Mouse (Mus musculus): ENCODE results near the gene Gm47841. TPM values are rescaled to one million over a fixed set of nuclear protein-coding genes. Genes with fewer than 3 reads are reported as not detected.

Gene Gm47841
- polyA plus RNA-seq, 1 experiment from 2014 or later, result not detected

DNA sequence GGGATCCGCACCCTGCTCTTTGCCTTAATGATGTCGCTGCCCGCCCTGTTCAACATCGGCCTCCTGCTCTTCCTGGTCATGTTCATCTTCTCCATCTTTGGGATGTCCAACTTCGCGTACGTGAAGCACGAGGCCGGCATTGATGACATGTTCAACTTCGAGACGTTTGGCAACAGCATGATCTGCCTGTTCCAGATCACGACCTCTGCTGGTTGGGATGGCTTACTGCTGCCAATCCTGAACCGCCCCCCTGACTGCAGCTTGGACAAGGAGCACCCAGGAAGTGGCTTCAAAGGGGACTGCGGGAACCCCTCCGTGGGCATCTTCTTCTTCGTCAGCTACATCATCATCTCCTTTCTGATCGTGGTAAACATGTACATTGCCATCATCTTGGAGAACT, 7.5 kb downstream of the Gm47841 start:
- Histone ChIP-seq H3K9ac (ENCODE audit: low read depth, low read length) (no peak overlapping the region), H3K36me3 (ENCODE audit: control insufficient read depth, insufficient read depth, low read length) (peaks cover 22% of the 10 kb centered on the region), H3K27ac (ENCODE audit: low read depth, low read length) (no peak overlapping the region), H3K4me3 (ENCODE audit: low read length) (no peak overlapping the region), H3K9me3 (ENCODE audit: control insufficient read depth, low read length) (no peaks in the 10 kb centered on the region), H3K27me3 (replicated peaks; ENCODE audit: control insufficient read depth, insufficient read depth, low read length) (peaks cover 4% of the 10 kb centered on the region), H3K4me2 (ENCODE audit: low read length) (no peak overlapping the region), H3K4me1 (ENCODE audit: control insufficient read depth, insufficient read depth, low read depth, low read length) (no peaks in the 10 kb centered on the region)
- ATAC-seq, result no peak
- WGBS, result 57% methylated on average over 17 of the region's 17 CpGs

DNA sequence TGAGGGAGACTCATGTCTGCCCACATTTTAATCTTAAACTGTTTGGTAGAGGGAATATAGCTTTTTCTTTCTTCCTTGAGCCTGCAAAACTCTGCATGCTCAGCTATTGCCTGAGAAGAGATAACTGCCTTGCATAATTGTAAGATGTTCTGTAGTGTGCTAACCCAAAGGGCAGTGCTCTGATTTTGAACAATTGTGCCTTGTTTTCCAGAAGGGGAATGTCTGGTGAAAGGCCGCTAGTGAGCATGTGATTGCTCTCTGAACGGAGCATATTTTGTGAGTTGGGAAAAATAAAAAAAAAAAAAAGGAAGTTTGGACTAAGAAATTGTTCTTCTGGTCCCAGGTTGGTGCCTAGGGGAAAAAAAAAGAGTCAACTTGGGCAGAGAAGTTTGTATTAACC, 18.2 kb downstream of the Gm47841 start:
- Histone ChIP-seq H3K9me3 (ENCODE audit: control insufficient read depth, low read length) (no peaks in the 10 kb centered on the region), H3K4me3 (ENCODE audit: low read length) (no peak overlapping the region), H3K27me3 (replicated peaks; ENCODE audit: control insufficient read depth, insufficient read depth, low read length) (no peaks in the 10 kb centered on the region), H3K9ac (ENCODE audit: low read depth, low read length) (no peak overlapping the region), H3K27ac (ENCODE audit: low read depth, low read length) (no peak overlapping the region), H3K4me2 (ENCODE audit: low read length) (no peak overlapping the region), H3K4me1 (ENCODE audit: control insufficient read depth, insufficient read depth, low read depth, low read length) (no peaks in the 10 kb centered on the region), H3K36me3 (ENCODE audit: control insufficient read depth, insufficient read depth, low read length) (peaks cover 6% of the 10 kb centered on the region)
- WGBS, result 61% methylated on average over 2 of the region's 2 CpGs
- no peak for ATAC-seq

DNA sequence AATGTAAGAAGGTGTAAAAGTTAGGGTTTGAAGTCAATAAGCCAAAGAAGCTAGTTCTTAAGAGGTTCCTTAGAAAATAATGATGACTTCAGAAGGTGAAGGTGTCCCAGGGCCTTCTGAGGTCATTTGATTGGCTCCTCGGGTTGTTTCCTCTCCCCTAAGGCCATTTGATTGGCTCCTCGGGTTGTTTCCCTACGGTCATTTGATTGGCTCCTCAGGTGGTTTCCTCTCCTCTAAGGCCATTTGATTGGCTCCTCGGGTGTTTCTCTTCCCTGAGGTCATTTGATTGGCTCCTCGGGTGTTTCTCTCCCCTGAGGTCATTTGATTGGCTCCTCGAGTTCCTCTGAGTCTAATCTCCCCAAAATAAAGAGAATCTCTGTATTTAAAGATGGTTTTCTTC, 35.8 kb downstream of the Gm47841 start:
- Histone ChIP-seq H3K9me3 (ENCODE audit: control insufficient read depth, low read length) (no peaks in the 10 kb centered on the region), H3K4me1 (ENCODE audit: control insufficient read depth, insufficient read depth, low read depth, low read length) (peaks cover 4% of the 10 kb centered on the region; the same call in 1 of the 2 replicates), H3K27ac (ENCODE audit: low read depth, low read length) (no peak overlapping the region), H3K9ac (ENCODE audit: low read depth, low read length) (no peak overlapping the region), H3K27me3 (replicated peaks; ENCODE audit: control insufficient read depth, insufficient read depth, low read length) (no peaks in the 10 kb centered on the region), H3K4me3 (ENCODE audit: low read length) (no peak overlapping the region), H3K4me2 (ENCODE audit: low read length) (no peak overlapping the region), H3K36me3 (ENCODE audit: control insufficient read depth, insufficient read depth, low read length) (peaks cover 20% of the 10 kb centered on the region)
- ATAC-seq, result no peak
- 90% methylated on average over 6 of the region's 6 CpGs for WGBS

DNA sequence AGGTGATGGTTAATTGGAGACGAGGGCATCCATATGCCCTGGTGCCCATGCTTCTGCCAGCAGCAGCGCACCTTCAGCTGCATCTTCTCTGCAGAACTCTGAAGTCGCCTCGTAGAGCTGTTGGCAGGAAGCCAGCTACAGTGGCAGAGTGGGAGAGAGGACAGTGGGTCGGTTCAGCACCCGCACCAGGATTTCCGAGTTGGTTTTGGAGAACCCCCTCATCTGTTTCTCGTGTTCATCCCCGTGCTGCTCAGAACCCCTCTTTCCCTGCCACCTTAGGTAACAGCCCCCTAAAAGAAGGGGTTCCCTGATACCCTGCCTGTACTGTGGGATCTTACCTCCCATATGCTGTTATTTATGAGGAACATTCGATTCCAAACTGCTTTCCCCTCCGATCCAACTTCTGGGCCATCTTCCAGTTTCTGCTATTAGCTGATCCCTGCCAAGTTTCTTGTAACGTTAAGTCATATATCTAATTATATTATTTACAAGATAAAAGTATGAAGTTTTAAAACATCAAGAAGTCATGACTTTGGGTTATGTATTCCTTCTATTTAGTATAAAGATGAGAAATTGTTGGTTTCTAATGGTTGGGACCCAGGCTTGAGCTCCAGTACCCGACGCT, 38.7 kb downstream of the Gm47841 start:
- H3K4me1 ChIP-seq (ENCODE audit: control insufficient read depth, insufficient read depth, low read depth, low read length), result peaks cover 4% of the 10 kb centered on the region; the same call in 1 of the 2 replicates
- H3K9me3 ChIP-seq (ENCODE audit: control insufficient read depth, low read length), result no peaks in the 10 kb centered on the region
- H3K36me3 ChIP-seq (ENCODE audit: control insufficient read depth, insufficient read depth, low read length), result peaks cover 12% of the 10 kb centered on the region
- H3K4me3 ChIP-seq (ENCODE audit: low read length), result no peak overlapping the region
- H3K27me3 ChIP-seq (replicated peaks; ENCODE audit: control insufficient read depth, insufficient read depth, low read length), result no peaks in the 10 kb centered on the region
- ATAC-seq, result no peak
- no peak overlapping the region for H3K27ac ChIP-seq (ENCODE audit: low read depth, low read length)
- no peak overlapping the region for H3K4me2 ChIP-seq (ENCODE audit: low read length)
- H3K9ac ChIP-seq (ENCODE audit: low read depth, low read length), result no peak overlapping the region
- WGBS, result 71% methylated on average over 14 of the region's 14 CpGs

DNA sequence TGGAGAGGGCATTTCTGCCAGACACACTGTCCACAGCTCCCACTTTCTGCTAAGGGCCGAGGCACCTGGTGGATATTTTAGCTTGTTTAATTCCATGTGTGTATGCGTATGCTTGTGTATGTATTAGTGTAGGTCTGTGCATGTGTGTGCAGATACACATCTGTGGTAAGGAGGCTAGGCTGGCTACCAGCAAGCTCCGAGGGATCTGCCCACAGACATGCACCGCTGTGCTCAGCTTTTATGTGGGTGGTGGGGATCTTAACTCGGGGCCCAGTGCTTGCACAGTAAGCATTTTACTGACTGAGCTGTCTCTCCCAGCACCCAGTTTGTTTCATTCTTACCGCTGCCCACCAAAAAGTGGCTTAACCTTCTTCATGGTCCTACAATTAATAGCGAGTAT, 40.0 kb downstream of the Gm47841 start:
- WGBS, result 74% methylated on average over 7 of the region's 7 CpGs
- Histone ChIP-seq H3K9me3 (ENCODE audit: control insufficient read depth, low read length) (no peaks in the 10 kb centered on the region), H3K4me2 (ENCODE audit: low read length) (no peak overlapping the region; the same call in none of the 2 replicates)

DNA sequence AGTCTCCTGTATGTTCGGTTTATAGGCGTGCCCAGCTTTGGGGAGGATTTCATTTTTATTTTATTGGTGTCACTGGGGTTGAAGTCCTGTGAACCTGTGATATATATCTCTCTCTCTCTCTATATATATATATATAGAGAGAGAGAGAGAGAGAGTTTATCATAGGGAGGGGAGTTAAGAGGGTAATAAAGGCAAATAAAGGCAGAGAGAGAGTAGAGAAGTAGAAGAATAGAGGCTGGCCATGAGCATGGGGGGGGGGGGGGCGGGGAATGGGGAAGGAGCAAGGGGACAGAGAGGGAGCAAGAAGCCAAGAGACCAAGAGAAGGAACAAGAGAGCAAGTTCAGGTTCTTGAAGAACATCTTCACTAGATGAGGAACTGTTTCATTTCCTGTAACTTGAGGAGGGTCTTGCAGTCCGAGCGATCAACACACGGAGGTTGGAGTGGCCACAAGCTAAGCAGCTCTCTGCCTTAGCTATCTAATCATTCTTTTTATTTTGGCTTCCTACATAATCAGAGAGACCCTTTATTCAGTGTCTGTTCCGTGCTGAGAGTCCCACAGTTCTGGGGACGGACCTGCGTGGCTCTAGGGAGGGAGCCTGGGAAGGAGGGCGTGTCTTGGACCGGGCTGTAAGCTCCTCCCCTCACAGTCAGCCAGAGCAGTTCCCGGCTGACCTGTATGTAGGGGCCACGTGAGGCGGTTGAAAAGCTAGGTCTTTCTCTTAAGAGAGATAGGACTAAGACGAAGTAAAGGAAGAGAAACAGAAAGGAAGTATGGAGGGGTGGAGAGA, 40.8 kb downstream of the Gm47841 start:
- peaks cover 3% of the 10 kb centered on the region; the same call in 1 of the 2 replicates for H3K36me3 ChIP-seq (ENCODE audit: control insufficient read depth, insufficient read depth, low read length)
- no peaks in the 10 kb centered on the region for H3K9me3 ChIP-seq (ENCODE audit: control insufficient read depth, low read length)
- no peak overlapping the region for H3K9ac ChIP-seq (ENCODE audit: low read depth, low read length)
- peak overlapping the region; percentile 29 for H3K4me3 ChIP-seq (ENCODE audit: low read length)
- peak; percentile 65; the same call in 1 of the 2 replicates for ATAC-seq
- H3K27me3 ChIP-seq (replicated peaks; ENCODE audit: control insufficient read depth, insufficient read depth, low read length), result no peaks in the 10 kb centered on the region
- H3K4me2 ChIP-seq (ENCODE audit: low read length), result peak overlapping the region; percentile 52
- WGBS, result 15% methylated on average over 14 of the region's 15 CpGs
- H3K27ac ChIP-seq (ENCODE audit: low read depth, low read length), result no peak overlapping the region
- peaks cover 4% of the 10 kb centered on the region; the same call in 1 of the 2 replicates for H3K4me1 ChIP-seq (ENCODE audit: control insufficient read depth, insufficient read depth, low read depth, low read length)

More for the DNA sequence above, 40.0 kb downstream of the Gm47841 start:
- Histone ChIP-seq H3K4me1 (ENCODE audit: control insufficient read depth, insufficient read depth, low read depth, low read length) (peaks cover 4% of the 10 kb centered on the region; the same call in 1 of the 2 replicates), H3K4me3 (ENCODE audit: low read length) (no peak overlapping the region), H3K9ac (ENCODE audit: low read depth, low read length) (no peak overlapping the region), H3K27ac (ENCODE audit: low read depth, low read length) (no peak overlapping the region), H3K27me3 (replicated peaks; ENCODE audit: control insufficient read depth, insufficient read depth, low read length) (no peaks in the 10 kb centered on the region), H3K36me3 (ENCODE audit: control insufficient read depth, insufficient read depth, low read length) (peaks cover 7% of the 10 kb centered on the region)
- no peak for ATAC-seq

DNA sequence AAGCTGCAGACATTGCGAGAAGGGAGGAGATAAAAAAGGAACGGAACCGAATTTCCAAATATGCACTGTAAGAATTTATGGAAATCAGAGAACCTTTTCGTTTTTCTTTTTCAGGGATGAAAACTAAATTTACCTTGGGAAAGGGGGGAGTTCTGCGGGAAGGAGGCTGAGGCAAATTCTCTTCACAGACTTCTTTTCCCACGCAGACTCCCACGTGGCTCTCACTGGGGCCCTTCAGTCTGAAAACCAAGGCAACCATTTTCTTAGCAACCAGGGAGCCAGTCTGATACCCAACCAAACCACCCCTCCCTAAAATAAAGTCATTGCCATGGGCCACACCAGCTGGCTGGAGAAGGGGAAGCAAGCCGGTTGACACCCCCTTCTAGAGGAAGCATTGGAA, 41.5 kb downstream of the Gm47841 start:
- H3K4me1 ChIP-seq (ENCODE audit: control insufficient read depth, insufficient read depth, low read depth, low read length), result peaks cover 4% of the 10 kb centered on the region; the same call in 1 of the 2 replicates
- no peak overlapping the region for H3K4me2 ChIP-seq (ENCODE audit: low read length)
- no peak overlapping the region for H3K4me3 ChIP-seq (ENCODE audit: low read length)
- H3K9ac ChIP-seq (ENCODE audit: low read depth, low read length), result no peak overlapping the region
- H3K9me3 ChIP-seq (ENCODE audit: control insufficient read depth, low read length), result no peaks in the 10 kb centered on the region
- WGBS, result 77% methylated on average over 8 of the region's 8 CpGs
- no peak overlapping the region for H3K27ac ChIP-seq (ENCODE audit: low read depth, low read length)
- H3K27me3 ChIP-seq (replicated peaks; ENCODE audit: control insufficient read depth, insufficient read depth, low read length), result no peaks in the 10 kb centered on the region
- ATAC-seq, result no peak
- H3K36me3 ChIP-seq (ENCODE audit: control insufficient read depth, insufficient read depth, low read length), result no peaks in the 10 kb centered on the region; the same call in 1 of the 2 replicates

DNA sequence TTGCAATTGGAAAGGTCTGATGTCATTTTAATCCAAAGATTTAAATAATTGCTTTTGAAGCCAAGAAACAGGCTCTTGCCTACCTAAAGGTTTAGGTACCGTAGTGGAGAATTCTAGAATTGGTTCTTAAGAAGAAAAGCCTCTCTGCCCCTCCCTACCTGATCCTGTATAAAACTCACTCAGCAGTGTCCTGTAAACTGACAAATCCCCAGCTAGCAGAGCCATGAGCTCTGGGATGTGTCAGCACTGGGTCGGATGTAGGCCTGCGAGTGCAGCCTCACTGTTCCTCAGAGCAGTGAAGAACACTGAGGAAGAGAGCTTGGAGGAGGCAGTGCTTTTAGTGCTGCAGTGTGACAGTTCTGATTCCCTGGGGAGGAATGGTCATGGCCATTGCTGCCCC, 42.7 kb downstream of the Gm47841 start:
- no peak overlapping the region for H3K4me3 ChIP-seq (ENCODE audit: low read length)
- no peak overlapping the region for H3K9ac ChIP-seq (ENCODE audit: low read depth, low read length)
- no peak overlapping the region for H3K27ac ChIP-seq (ENCODE audit: low read depth, low read length)
- H3K27me3 ChIP-seq (replicated peaks; ENCODE audit: control insufficient read depth, insufficient read depth, low read length), result no peaks in the 10 kb centered on the region
- H3K9me3 ChIP-seq (ENCODE audit: control insufficient read depth, low read length), result no peaks in the 10 kb centered on the region
- H3K4me1 ChIP-seq (ENCODE audit: control insufficient read depth, insufficient read depth, low read depth, low read length), result peaks cover 4% of the 10 kb centered on the region; the same call in 1 of the 2 replicates
- no peak for ATAC-seq
- no peaks in the 10 kb centered on the region; the same call in 1 of the 2 replicates for H3K36me3 ChIP-seq (ENCODE audit: control insufficient read depth, insufficient read depth, low read length)
- H3K4me2 ChIP-seq (ENCODE audit: low read length), result no peak overlapping the region
- WGBS, result 84% methylated on average over 3 of the region's 3 CpGs

DNA sequence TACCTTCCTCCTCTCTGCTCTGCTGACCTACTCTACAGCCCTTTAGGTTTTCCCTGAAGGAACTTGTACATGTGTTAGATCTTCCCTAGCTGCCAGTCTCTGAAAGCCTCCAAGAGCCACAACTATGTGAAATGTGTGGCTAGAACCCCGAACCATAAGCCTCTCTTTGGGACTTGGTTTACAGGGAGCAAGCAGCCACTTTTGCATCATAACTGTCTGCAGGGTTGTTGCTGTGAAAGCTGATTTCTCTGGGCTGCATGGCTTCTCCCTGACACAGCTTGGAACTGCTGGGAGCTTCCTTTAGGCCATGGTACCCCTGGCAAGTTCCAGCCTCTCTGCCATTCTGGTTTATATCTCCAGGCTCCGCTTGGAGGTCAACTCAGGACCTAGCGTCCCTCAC, 44.7 kb downstream of the Gm47841 start:
- Histone ChIP-seq H3K27ac (ENCODE audit: low read depth, low read length) (no peak overlapping the region), H3K36me3 (ENCODE audit: control insufficient read depth, insufficient read depth, low read length) (no peaks in the 10 kb centered on the region; the same call in 1 of the 2 replicates), H3K4me1 (ENCODE audit: control insufficient read depth, insufficient read depth, low read depth, low read length) (peaks cover 4% of the 10 kb centered on the region; the same call in 1 of the 2 replicates), H3K4me2 (ENCODE audit: low read length) (no peak overlapping the region), H3K27me3 (replicated peaks; ENCODE audit: control insufficient read depth, insufficient read depth, low read length) (no peaks in the 10 kb centered on the region), H3K4me3 (ENCODE audit: low read length) (no peak overlapping the region), H3K9ac (ENCODE audit: low read depth, low read length) (no peak overlapping the region), H3K9me3 (ENCODE audit: control insufficient read depth, low read length) (no peaks in the 10 kb centered on the region)
- no peak for ATAC-seq
- WGBS, result 92% methylated on average over 3 of the region's 3 CpGs

Measured in hindbrain, embryonic 16.5 days (tissue).